Mouse (Mus musculus): ENCODE measurements around the gene Ttc28. TPM values are rescaled to one million over a fixed set of nuclear protein-coding genes. Genes with fewer than 3 reads are reported as not detected.

Ttc28 gene
- polyA plus RNA-seq, 1 experiment, result 16.3 TPM

DNA sequence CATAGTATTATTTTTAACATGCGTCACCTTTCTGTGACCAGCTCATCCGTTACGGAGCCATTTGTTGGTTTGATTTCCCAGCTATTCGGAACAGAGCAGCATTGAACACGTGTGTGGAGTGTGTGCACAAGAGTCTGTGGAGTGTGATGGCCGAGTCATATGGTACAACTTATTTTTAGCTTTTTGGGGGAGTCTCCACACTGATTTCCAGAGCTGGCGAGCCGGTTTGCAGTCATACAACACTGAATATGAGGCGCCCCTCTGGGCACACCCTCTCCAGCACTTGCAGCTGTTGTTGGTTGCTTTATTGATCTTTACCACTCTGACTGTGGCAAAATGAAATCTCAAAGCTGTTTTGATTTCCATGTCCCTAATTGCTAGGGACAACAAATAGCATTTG is 197.7 kb downstream of the Ttc28 start:
- H3K4me1 ChIP-seq (ENCODE audit: control insufficient read depth, insufficient read depth, insufficient read length, low read length), result peaks cover 4% of the 10 kb centered on the region
- no peak overlapping the region for H3K4me3 ChIP-seq (ENCODE audit: insufficient read depth, low read depth, low read length)
- no peak overlapping the region for H3K27ac ChIP-seq (replicated peaks; ENCODE audit: low read depth, low read length)

DNA sequence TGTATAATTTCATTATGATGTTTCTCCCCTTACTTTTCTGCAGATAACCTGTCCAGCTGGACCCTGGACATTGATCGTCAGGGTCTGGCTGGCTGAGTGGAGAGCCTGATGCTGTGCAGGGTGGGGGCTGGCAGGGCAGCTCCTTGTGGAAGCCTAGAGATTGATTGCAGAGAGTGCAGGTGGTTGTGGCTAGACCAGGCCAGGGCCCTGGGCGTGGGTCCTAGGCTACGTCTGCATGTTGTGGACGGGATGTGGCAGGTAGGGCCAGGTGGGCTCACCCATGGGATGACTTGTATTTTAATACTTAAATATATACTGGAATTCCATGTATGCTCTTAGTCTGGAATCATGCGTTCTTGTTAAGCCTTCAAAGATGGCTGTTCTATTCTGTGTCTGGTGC is 201.0 kb downstream of the Ttc28 start:
- no peak overlapping the region for H3K27ac ChIP-seq (replicated peaks; ENCODE audit: low read depth, low read length)
- peaks cover 2% of the 10 kb centered on the region; the same call in 1 of the 2 replicates for H3K4me1 ChIP-seq (ENCODE audit: control insufficient read depth, insufficient read depth, insufficient read length, low read length)
- no peak overlapping the region for H3K4me3 ChIP-seq (ENCODE audit: insufficient read depth, low read depth, low read length)

DNA sequence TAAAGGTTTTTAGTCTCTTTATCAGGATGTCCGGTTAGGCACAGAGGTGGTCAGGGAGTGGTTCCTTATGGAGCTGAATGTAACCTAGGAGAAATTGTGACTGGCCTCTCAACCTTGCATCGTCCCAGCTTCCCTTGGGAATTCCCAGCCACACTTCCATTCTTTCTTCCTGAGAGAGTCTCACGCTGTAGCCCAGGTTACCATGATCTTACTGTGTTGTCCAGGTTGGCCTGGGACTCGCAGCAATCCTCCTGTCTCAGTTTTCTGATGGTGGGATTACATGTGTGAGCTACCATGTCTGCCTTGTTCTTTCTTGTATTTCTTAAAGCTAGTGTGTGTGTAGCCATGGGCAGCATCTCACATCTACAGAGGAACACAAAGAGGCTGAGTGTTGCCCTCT is 206.2 kb downstream of the Ttc28 start:
- Histone ChIP-seq H3K4me1 (ENCODE audit: control insufficient read depth, insufficient read depth, insufficient read length, low read length) (no peaks in the 10 kb centered on the region), H3K27ac (replicated peaks; ENCODE audit: low read depth, low read length) (no peak overlapping the region), H3K4me3 (ENCODE audit: insufficient read depth, low read depth, low read length) (no peak overlapping the region)

DNA sequence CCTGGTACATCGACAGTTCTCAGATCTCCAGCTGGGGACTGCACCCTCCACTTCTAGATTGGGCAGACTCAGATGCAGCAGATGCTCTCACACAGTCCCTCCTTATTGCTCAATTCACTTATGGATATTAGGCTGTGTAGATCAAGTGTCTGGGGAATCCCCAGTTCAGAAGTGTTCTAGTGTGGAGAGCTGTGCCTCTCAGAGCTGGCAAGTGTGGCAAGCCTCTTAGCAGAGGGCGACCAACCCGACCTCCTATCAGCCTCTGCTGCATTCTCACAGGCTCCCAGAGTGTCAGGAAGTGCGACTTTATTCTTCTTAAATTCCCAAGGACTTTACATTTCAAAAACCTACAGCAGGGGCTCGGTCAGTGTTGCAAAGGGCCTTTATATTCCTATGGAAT is 217.1 kb downstream of the Ttc28 start:
- Histone ChIP-seq H3K4me1 (ENCODE audit: control insufficient read depth, insufficient read depth, insufficient read length, low read length) (no peaks in the 10 kb centered on the region), H3K27ac (replicated peaks; ENCODE audit: low read depth, low read length) (no peak overlapping the region), H3K4me3 (ENCODE audit: insufficient read depth, low read depth, low read length) (no peak overlapping the region)

DNA sequence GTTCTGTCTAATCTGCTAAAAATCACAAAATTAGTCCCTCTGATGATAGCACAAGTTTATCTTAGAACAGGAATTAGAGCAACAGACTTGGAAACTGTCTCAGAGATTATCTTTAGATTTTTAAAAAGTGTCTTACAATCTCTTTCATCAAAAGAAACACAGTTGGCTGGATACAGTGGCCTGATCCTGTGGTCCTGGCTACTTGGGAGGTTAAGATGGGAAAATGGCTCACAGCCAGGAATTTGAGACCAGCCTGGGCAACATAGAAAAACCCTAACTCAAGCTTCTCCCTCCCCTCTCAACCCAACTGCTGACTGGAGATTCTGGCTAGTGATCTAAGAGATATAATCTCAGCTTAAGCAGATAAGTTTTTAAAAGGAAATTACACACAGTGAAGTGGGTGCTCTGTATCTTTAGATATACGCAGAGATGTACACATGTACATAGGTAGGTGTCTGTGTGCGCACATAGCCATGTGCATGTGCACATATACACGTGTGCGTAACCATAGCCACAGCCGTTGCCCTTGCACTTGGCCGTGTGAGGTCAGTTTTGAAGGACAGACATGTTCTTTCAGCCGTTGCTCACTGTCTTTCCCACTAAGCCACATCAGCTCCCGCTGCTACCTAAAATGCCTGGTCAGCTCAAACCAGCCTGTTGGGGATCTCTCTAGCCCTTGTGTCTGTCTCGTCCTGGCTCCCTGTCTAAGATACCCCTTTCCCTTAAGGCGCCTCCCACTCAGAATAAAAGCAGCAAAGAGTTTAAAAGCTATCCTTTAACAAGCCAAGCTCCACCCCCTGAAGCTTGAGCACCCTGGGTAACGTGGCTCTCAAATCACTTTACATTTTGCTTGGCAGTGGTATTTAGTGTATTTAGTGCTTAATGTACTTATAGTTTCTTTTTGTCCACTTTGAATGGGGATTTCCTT is 217.9 kb downstream of the Ttc28 start:
- Histone ChIP-seq H3K4me1 (ENCODE audit: control insufficient read depth, insufficient read depth, insufficient read length, low read length) (no peaks in the 10 kb centered on the region), H3K27ac (replicated peaks; ENCODE audit: low read depth, low read length) (no peak overlapping the region), H3K4me3 (ENCODE audit: insufficient read depth, low read depth, low read length) (no peak overlapping the region)

DNA sequence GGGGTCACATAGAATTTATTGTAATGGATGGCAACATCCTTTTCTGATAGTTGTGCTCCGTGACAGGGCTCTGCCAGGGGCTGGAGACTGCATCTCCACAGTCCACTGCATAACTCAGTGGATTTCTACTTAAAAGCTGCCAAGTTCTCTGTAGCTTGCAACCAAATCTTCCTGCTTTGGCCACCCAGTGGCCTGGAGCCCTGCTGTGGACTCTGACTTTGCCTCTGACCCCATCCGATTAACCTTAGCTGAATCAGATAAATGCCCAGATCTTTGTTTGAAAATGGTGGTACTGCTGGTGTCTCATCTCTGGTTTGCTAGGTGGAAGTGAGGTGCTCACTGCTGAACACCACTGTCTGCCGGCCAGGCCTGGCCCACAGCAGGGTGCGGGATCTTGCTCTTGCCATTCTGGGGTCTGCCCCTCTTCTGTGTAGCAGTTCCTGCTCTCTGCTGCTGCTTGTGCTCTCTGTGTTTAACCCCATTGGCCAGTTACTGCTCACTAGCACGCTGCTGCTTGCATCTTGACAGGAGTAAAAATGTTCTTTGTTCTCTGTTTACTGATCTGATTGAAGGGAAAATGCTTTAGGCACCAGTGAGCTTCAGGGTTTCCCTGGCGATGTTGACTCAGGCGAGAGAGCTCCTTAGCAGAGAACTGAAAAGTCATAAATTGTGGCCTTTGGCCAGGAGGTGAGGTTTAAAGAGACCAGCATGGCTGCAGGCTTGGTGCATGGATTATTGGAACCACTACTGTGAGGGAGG is 219.1 kb downstream of the Ttc28 start:
- no peak overlapping the region for H3K27ac ChIP-seq (replicated peaks; ENCODE audit: low read depth, low read length)
- H3K4me3 ChIP-seq (ENCODE audit: insufficient read depth, low read depth, low read length), result no peak overlapping the region
- H3K4me1 ChIP-seq (ENCODE audit: control insufficient read depth, insufficient read depth, insufficient read length, low read length), result no peaks in the 10 kb centered on the region

DNA sequence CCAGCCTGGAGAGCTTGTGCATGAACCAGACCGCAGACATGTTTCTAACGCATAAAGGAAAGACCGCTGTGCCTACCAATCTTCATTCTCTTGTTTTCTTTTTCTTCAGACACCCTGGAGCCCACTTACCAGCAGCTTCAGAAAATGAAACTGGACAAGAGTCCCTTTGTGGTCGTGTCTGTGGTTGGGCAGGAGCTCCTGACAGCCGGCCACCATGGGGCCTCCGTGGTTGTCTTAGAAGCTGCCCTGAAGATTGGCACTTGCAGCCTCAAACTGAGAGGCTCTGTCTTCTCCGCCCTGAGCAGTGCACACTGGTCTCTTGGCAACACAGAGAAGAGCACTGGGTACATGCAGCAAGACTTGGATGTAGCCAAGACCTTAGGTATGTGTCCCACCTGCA is 221.0 kb downstream of the Ttc28 start:
- Histone ChIP-seq H3K27ac (replicated peaks; ENCODE audit: low read depth, low read length) (no peak overlapping the region), H3K4me3 (ENCODE audit: insufficient read depth, low read depth, low read length) (no peak overlapping the region), H3K4me1 (ENCODE audit: control insufficient read depth, insufficient read depth, insufficient read length, low read length) (no peaks in the 10 kb centered on the region)

DNA sequence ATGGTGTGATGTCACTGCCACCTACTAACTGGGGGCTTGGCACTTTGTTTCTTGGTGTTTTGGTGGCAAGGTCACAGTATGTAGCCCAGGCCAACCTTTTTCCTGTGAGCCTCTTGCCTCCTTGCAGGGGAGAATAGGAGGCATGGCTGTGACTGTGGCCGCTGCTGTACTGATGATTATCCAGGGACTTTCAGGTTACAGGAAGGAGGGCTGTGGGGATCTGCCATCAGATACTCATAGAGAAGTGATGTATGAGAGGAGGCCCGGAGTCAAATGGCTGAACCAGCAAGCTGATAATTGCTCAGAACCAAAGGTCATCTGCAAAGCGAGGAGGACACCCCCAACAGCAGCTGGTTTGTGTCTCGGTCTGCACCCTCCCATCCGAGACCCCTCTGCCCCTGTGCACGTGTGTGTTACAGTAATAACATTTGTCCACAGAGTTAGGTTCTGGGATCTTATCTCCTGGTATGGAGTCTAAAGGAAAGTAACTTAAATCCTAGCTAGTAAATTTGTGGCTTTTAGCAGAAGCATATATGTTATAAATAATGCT is 221.9 kb downstream of the Ttc28 start:
- Histone ChIP-seq H3K27ac (replicated peaks; ENCODE audit: low read depth, low read length) (no peak overlapping the region), H3K4me1 (ENCODE audit: control insufficient read depth, insufficient read depth, insufficient read length, low read length) (no peaks in the 10 kb centered on the region; the same call in 1 of the 2 replicates), H3K4me3 (ENCODE audit: insufficient read depth, low read depth, low read length) (no peak overlapping the region)

DNA sequence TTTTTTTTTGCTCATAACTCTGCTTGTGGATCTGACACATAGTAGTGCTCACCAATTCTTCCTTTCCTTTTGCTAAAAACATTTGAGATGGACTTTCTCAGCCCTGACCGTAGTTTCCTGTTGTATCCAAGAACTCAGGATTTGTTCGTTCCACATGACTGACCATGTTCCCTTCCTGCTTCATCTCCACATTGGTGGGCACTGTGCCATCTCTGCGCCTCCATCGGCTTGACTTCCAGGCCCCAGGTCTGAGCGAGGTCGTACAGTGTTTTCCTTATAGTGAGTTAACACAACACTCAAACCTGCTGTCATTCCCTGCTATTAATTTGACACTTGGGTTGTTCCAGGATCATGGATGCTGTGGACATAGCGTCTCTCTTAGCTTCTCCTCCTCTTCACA is 225.2 kb downstream of the Ttc28 start:
- H3K27ac ChIP-seq (replicated peaks; ENCODE audit: low read depth, low read length), result no peak overlapping the region

DNA sequence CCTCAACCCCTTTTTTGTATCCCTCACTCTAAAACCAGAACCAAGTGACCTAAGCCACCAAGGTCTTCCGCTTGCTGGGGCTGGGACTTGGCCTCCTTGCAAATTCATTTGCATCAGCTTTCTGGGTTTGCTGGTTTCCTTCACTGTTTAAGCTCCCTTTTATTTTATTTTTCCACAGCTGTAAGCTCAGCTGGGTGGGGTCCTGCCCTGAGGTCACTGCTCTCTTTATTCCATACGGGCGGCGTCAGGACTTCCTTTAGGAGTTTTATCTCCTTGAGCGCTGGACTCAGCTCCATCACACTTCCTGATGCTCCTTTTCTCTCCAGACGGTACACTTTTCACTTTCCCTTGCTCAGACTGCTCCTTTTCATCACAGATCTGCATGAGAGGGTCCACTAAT is 231.8 kb downstream of the Ttc28 start:
- Histone ChIP-seq H3K4me3 (ENCODE audit: insufficient read depth, low read depth, low read length) (no peak overlapping the region), H3K4me1 (ENCODE audit: control insufficient read depth, insufficient read depth, insufficient read length, low read length) (peaks cover 9% of the 10 kb centered on the region), H3K27ac (replicated peaks; ENCODE audit: low read depth, low read length) (no peak overlapping the region)

More for the DNA sequence above, 225.2 kb downstream of the Ttc28 start:
- H3K4me3 ChIP-seq (ENCODE audit: insufficient read depth, low read depth, low read length), result no peak overlapping the region
- H3K4me1 ChIP-seq (ENCODE audit: control insufficient read depth, insufficient read depth, insufficient read length, low read length), result no peaks in the 10 kb centered on the region; the same call in 1 of the 2 replicates

DNA sequence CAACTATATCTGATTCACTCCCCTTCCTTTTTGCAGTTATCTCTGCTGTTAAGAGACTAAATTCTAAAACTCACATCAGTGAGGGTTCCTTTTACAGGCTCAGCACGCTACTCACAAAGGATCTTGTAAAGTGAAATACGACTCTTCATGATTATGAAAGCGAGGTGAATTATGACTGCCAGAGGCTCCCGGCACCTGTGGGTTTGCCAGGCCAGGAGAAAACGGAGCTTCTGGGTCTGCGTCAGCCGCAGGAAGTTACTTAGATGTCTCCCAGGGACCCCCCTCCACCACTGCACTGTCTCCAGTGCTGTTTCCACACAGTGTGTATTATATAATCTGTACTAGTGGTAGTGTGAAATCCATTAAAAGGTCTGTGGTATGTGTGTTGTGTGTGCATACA is 233.6 kb downstream of the Ttc28 start:
- Histone ChIP-seq H3K27ac (replicated peaks; ENCODE audit: low read depth, low read length) (no peak overlapping the region), H3K4me3 (ENCODE audit: insufficient read depth, low read depth, low read length) (no peak overlapping the region), H3K4me1 (ENCODE audit: control insufficient read depth, insufficient read depth, insufficient read length, low read length) (peaks cover 9% of the 10 kb centered on the region)

DNA sequence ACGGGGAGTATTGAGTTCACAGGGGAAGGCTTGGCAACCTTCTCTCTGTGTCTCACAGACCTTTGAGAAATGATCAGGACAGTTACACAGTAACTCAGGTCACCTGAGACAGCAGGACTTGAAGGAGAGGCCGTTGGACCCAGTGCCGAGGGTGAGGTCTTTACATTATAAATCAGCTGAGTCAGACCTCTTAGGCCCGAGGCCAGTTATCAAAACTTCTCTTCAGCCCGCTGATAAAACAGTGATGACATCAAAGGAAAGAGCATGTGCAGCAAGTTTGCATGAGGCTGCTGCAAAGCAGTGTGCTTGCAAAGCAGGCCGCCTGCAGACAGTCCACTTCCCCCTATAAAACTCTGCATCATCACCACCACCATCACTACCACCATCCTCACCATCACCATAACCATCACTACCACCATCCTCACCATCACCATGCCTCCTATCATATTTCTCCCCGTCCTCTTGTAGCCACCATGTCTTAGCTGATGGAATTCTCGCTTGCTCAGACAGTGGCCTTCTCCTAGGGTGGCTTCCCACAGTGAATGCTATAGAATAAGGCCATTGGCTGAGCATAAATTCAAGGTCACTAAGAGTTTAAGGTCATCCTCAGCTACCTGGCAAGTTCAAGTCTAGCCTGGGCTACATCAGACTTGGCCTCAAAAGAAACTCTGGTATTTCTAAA is 234.2 kb downstream of the Ttc28 start:
- H3K4me3 ChIP-seq (ENCODE audit: insufficient read depth, low read depth, low read length), result no peak overlapping the region
- H3K27ac ChIP-seq (replicated peaks; ENCODE audit: low read depth, low read length), result peak overlapping the region; percentile 66; the same call in 1 of the 2 replicates
- peaks cover 12% of the 10 kb centered on the region for H3K4me1 ChIP-seq (ENCODE audit: control insufficient read depth, insufficient read depth, insufficient read length, low read length)

DNA sequence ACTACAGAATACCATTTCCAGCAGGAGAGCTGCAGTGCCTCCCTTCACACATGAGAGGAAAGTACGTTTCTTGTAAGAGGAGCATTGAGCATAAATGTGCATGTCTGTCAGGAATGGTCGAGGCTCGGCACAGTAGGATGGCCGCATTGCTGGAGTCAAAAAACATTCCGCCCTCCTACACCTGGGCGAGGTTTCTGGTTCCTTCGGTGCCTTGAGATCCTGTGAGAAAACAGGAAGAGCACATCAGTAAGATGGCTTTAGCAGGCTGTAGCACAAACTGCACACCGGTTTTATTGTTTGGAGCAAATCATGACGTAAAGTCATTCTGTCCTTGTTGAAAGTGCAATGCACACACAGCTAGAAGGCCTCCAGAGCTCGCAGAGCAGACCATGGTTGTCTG is 235.0 kb downstream of the Ttc28 start:
- peaks cover 18% of the 10 kb centered on the region for H3K4me1 ChIP-seq (ENCODE audit: control insufficient read depth, insufficient read depth, insufficient read length, low read length)
- no peak overlapping the region for H3K4me3 ChIP-seq (ENCODE audit: insufficient read depth, low read depth, low read length)
- peak overlapping the region; percentile 66 for H3K27ac ChIP-seq (replicated peaks; ENCODE audit: low read depth, low read length)

DNA sequence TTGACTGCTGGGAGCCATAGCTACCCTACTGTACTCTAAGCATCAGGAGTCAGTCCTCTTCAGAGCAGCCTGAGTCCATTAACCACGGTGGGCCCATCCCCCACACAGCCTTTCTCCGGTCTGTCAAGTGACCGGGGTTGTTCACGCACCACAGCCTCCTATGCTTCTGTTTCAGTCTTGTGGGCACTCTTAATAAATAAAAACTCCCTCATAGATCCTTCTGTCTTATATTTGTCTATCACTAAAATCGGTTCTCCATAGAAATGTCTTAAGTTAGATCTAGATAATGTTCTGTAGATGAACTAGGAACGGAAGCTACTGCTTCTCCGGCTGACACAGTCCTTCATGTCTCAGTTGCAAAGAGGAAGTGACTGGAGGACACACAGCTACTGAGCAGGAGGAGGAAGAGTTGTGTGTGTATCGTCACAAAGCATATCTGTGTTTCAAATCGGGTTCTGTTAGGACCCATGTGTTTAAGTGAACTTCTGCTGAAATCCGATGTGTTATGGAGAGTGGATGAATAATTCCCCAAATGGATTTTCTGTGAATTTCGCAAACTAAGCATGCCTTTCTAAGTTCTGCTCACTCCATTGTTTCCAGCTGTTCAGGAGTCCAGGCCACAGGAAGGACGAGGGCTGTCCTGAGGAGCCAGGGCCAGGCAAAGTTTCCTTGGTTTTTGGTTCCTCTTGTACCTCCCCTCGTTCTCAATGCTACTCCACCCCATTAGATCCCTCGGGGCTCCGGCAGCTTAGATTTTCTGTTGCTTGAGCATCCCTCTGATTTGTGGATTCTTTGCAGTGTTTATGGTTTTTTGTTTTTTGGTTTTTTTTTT is 236.1 kb downstream of the Ttc28 start:
- Histone ChIP-seq H3K27ac (replicated peaks; ENCODE audit: low read depth, low read length) (peak overlapping the region; percentile 78), H3K4me1 (ENCODE audit: control insufficient read depth, insufficient read depth, insufficient read length, low read length) (peaks cover 20% of the 10 kb centered on the region), H3K4me3 (ENCODE audit: insufficient read depth, low read depth, low read length) (no peak overlapping the region)
